Mouse (Mus musculus) CH12.LX (cell line): Measurements from ENCODE around the gene Ptch2. TPM values are rescaled to one million over a fixed set of nuclear protein-coding genes. Genes with fewer than 3 reads are reported as not detected.

Experiments used
- DNase-seq: peaks from one replicate; pipeline ENCODE4 v3.0.0-alpha.2; 2013; ENCODE audit errors: extremely low read depth
- H3K27ac ChIP-seq: 2 replicates; pipeline ENCODE4 v1.5.1; 2012; ENCODE audit warnings: low read depth, mild to moderate bottlenecking, control low read depth, moderate library complexity; ENCODE audit not compliant: insufficient read depth
- H3K27me3 ChIP-seq: replicated peaks from 2 replicates; pipeline ENCODE3; 2012; ENCODE audit warnings: inconsistent platforms
- H3K36me3 ChIP-seq, 2 experiments: replicated peaks in 1 of 2; 2 replicates each; pipeline versions ENCODE3 to v1.6.1; 2012; ENCODE audit warnings: inconsistent platforms in 1 of 2, low read length in 1 of 2, mild to moderate bottlenecking in 1 of 2, mixed read lengths in 1 of 2, moderate library complexity in 1 of 2; ENCODE audit not compliant: control insufficient read depth in 1 of 2, insufficient read depth in 1 of 2
- H3K4me1 ChIP-seq, 2 experiments: 2 replicates each; pipeline ENCODE4 v1.6.1; 2012; ENCODE audit warnings: inconsistent platforms in 1 of 2, moderate library complexity in 1 of 2; ENCODE audit not compliant: insufficient read depth in 2 of 2, control insufficient read depth in 1 of 2
- H3K4me2 ChIP-seq: 2 replicates; pipeline ENCODE4 v1.6.1; 2012; ENCODE audit warnings: low read depth, mild to moderate bottlenecking, control low read depth; ENCODE audit not compliant: poor library complexity, insufficient read depth, severe bottlenecking
- H3K4me3 ChIP-seq, 3 experiments: fragments of 150-350 bp in 1 of 3; sonication (generic) in 1 of 3; replicated peaks in 1 of 3; 2 replicates each; pipeline versions ENCODE3 to v1.5.1; 2011 to 2012; ENCODE audit warnings: low read depth in 2 of 3, low read length in 2 of 3, mild to moderate bottlenecking in 2 of 3, moderate library complexity in 2 of 3, control low read depth in 1 of 3, improper control_type of control experiment in 1 of 3, inconsistent platforms in 1 of 3, mixed read lengths in 1 of 3; ENCODE audit not compliant: poor library complexity in 1 of 3
- H3K79me2 ChIP-seq: replicated peaks from 2 replicates; pipeline ENCODE4 v1.6.1; 2012; ENCODE audit warnings: mild to moderate bottlenecking, moderate library complexity; ENCODE audit not compliant: control insufficient read depth, poor library complexity, insufficient read depth, severe bottlenecking; ENCODE audit errors: extremely low read depth
- H3K9ac ChIP-seq: 2 replicates; pipeline ENCODE4 v1.6.1; 2012; ENCODE audit warnings: low read depth, mild to moderate bottlenecking, control low read depth, moderate library complexity; ENCODE audit not compliant: insufficient read depth
- H3K9me3 ChIP-seq: replicated peaks from 2 replicates; pipeline ENCODE3; 2012; ENCODE audit warnings: low read length, inconsistent platforms, mixed read lengths
- CHD1 ChIP-seq: IDR thresholded peaks from 2 replicates; pipeline ENCODE4 v1.6.1; 2012; ENCODE audit warnings: low read depth, low read length, improper control_type of control experiment, inconsistent platforms
- CHD2 ChIP-seq: IDR thresholded peaks from 2 replicates; pipeline ENCODE4 v1.6.1; 2011; ENCODE audit warnings: low read length, improper control_type of control experiment
- CTCF ChIP-seq, 2 experiments: IDR thresholded peaks in 1 of 2; conservative IDR thresholded peaks in 1 of 2; 2 replicates each; pipeline ENCODE4 v1.5.1; 2011 to 2012; ENCODE audit warnings: low read depth in 2 of 2, low read length in 2 of 2, improper control_type of control experiment in 1 of 2, inconsistent platforms in 1 of 2, mild to moderate bottlenecking in 1 of 2, moderate library complexity in 1 of 2
- ELF1 ChIP-seq: IDR thresholded peaks from 2 replicates; pipeline ENCODE4 v1.6.1; 2014; ENCODE audit warnings: low read depth, mild to moderate bottlenecking, inconsistent platforms, low read length, improper control_type of control experiment
- EP300 ChIP-seq: IDR thresholded peaks from 2 replicates; pipeline ENCODE4 v1.6.1; 2011; ENCODE audit warnings: low read length, improper control_type of control experiment
- ETS1 ChIP-seq: conservative IDR thresholded peaks from 2 replicates; pipeline ENCODE4 v1.6.1; 2012; ENCODE audit warnings: low read depth, mild to moderate bottlenecking, inconsistent platforms, low read length, improper control_type of control experiment, moderate library complexity
- GABPA ChIP-seq: IDR thresholded peaks from 2 replicates; pipeline ENCODE4 v1.6.1; 2012; ENCODE audit warnings: low read depth, low read length, improper control_type of control experiment, inconsistent platforms; ENCODE audit not compliant: insufficient replicate concordance
- HCFC1 ChIP-seq: IDR thresholded peaks from 2 replicates; pipeline ENCODE4 v1.6.1; 2012; ENCODE audit warnings: low read depth, mild to moderate bottlenecking, inconsistent platforms, low read length, improper control_type of control experiment
- IRF4 ChIP-seq: IDR thresholded peaks from 2 replicates; pipeline ENCODE4 v1.6.1; 2014; ENCODE audit warnings: low read depth, mild to moderate bottlenecking, inconsistent platforms, low read length, improper control_type of control experiment
- JUN ChIP-seq: IDR thresholded peaks from 2 replicates; pipeline ENCODE4 v1.6.1; 2011; ENCODE audit warnings: low read depth, mild to moderate bottlenecking, low read length, improper control_type of control experiment, moderate library complexity; ENCODE audit not compliant: insufficient read depth
- JUND ChIP-seq: conservative IDR thresholded peaks from 2 replicates; pipeline ENCODE4 v1.6.1; 2011; ENCODE audit warnings: low read depth, low read length, improper control_type of control experiment
- KAT2A ChIP-seq: IDR thresholded peaks from 2 replicates; pipeline ENCODE4 v1.6.1; 2012; ENCODE audit warnings: low read length, improper control_type of control experiment, inconsistent platforms; ENCODE audit not compliant: insufficient replicate concordance
- MAFK ChIP-seq: IDR thresholded peaks from 2 replicates; pipeline ENCODE4 v1.6.1; 2011; ENCODE audit warnings: low read length, improper control_type of control experiment; ENCODE audit not compliant: insufficient replicate concordance
- MAX ChIP-seq: IDR thresholded peaks from 2 replicates; pipeline ENCODE4 v1.6.1; 2011; ENCODE audit warnings: low read length, improper control_type of control experiment
- MAZ ChIP-seq: IDR thresholded peaks from 2 replicates; pipeline ENCODE4 v1.6.1; 2012; ENCODE audit warnings: low read depth, mild to moderate bottlenecking, inconsistent platforms, low read length, improper control_type of control experiment, moderate library complexity
- MEF2A ChIP-seq: IDR thresholded peaks from 2 replicates; pipeline ENCODE4 v1.6.1; 2014; ENCODE audit warnings: low read depth, mild to moderate bottlenecking, inconsistent platforms, low read length, improper control_type of control experiment, borderline replicate concordance
- MYC ChIP-seq: IDR thresholded peaks from 2 replicates; pipeline ENCODE4 v1.6.1; 2011; ENCODE audit warnings: low read depth, mild to moderate bottlenecking, improper control_type of control experiment, low read length
- NELFE ChIP-seq: IDR thresholded peaks from 2 replicates; pipeline ENCODE4 v1.6.1; 2011; ENCODE audit warnings: low read depth, low read length, improper control_type of control experiment
- NRF1 ChIP-seq: IDR thresholded peaks from 2 replicates; pipeline ENCODE4 v1.6.1; 2014; ENCODE audit warnings: low read depth, mild to moderate bottlenecking, inconsistent platforms, low read length, improper control_type of control experiment, moderate library complexity
- PAX5 ChIP-seq: IDR thresholded peaks from 2 replicates; pipeline ENCODE4 v1.6.1; 2012; ENCODE audit warnings: low read length, inconsistent platforms, mixed read lengths
- POLR2A ChIP-seq: IDR thresholded peaks from 2 replicates; pipeline ENCODE4 v1.6.1; 2011; ENCODE audit warnings: low read depth, mild to moderate bottlenecking, improper control_type of control experiment, low read length
- POLR2AphosphoS2 ChIP-seq: IDR thresholded peaks from 2 replicates; pipeline ENCODE4 v1.6.1; 2011; ENCODE audit warnings: low read depth, low read length, improper control_type of control experiment
- RAD21 ChIP-seq: IDR thresholded peaks from 2 replicates; pipeline ENCODE4 v1.6.1; 2011; ENCODE audit warnings: low read depth, mild to moderate bottlenecking, low read length, improper control_type of control experiment, moderate library complexity
- RCOR1 ChIP-seq: conservative IDR thresholded peaks from 2 replicates; pipeline ENCODE4 v1.6.1; 2012; ENCODE audit warnings: low read depth, mild to moderate bottlenecking, inconsistent platforms, low read length, improper control_type of control experiment
- SMC3 ChIP-seq: IDR thresholded peaks from 2 replicates; pipeline ENCODE4 v1.6.1; 2011; ENCODE audit warnings: low read depth, low read length, improper control_type of control experiment
- TBP ChIP-seq: conservative IDR thresholded peaks from 2 replicates; pipeline ENCODE4 v1.6.1; 2011; ENCODE audit warnings: low read depth, low read length, improper control_type of control experiment
- TCF12 ChIP-seq: IDR thresholded peaks from 2 replicates; pipeline ENCODE4 v1.6.1; 2014; ENCODE audit warnings: low read depth, mild to moderate bottlenecking, inconsistent platforms, low read length, improper control_type of control experiment
- UBTF ChIP-seq: IDR thresholded peaks from 2 replicates; pipeline ENCODE4 v1.6.1; 2012; ENCODE audit warnings: low read depth, mild to moderate bottlenecking, inconsistent platforms, low read length, improper control_type of control experiment, moderate library complexity
- USF2 ChIP-seq: conservative IDR thresholded peaks from 2 replicates; pipeline ENCODE4 v1.6.1; 2011; ENCODE audit warnings: low read depth, low read length, improper control_type of control experiment
- ZC3H11A ChIP-seq: IDR thresholded peaks from 2 replicates; pipeline ENCODE4 v1.6.1; 2012; ENCODE audit warnings: low read depth, mild to moderate bottlenecking, inconsistent platforms, low read length, improper control_type of control experiment
- ZKSCAN1 ChIP-seq: IDR thresholded peaks from 2 replicates; pipeline ENCODE4 v1.6.1; 2012; ENCODE audit warnings: low read depth, inconsistent platforms, low read length, improper control_type of control experiment, borderline replicate concordance
- ZMIZ1 ChIP-seq: IDR thresholded peaks from 2 replicates; pipeline ENCODE4 v1.6.1; 2012; ENCODE audit warnings: low read depth, mild to moderate bottlenecking, inconsistent platforms, low read length, improper control_type of control experiment
- ZNF384 ChIP-seq: IDR thresholded peaks from 2 replicates; pipeline ENCODE4 v1.6.1; 2012; ENCODE audit warnings: low read depth, low read length, improper control_type of control experiment, inconsistent platforms
- dilution Hi-C: fragments of 300-500 bp; cut with MboI; formaldehyde crosslinking; loops from 2 replicates; pipeline ENCODE4 v1.14.3; 2020; ENCODE audit warnings: low sequenced_read_pairs; ENCODE audit not compliant: extremely low pct_unique_long_range_greater_than_20kb, extremely low pct_ligation_motif_present
- in situ Hi-C: fragments of 300-500 bp; cut with MboI; formaldehyde crosslinking; loops from 3 replicates; pipeline ENCODE4 v1.14.3; 2019; ENCODE audit warnings: low sequenced_read_pairs, low pct_ligation_motif_present, low pct_unique_long_range_greater_than_20kb, mixed read lengths
- polyA plus RNA-seq: library from polyadenylated mRNA; unstranded; fragments of >175 nt; gene quantifications from 2 replicates; pipeline ENCODE4 v1.2.1, GENCODE M21; 2012; ENCODE audit warnings: low read depth; ENCODE audit not compliant: insufficient read length
- total RNA-seq, 2 experiments: library from RNA; depleted of rRNA; stranded (reverse); fragments of 300-350 nt in 1 of 2; fragments of >200 nt in 1 of 2; gene quantifications; 2 replicates each; pipeline ENCODE4 v1.2.3; 2012 to 2014

Gene Ptch2
- total and polyA plus RNA-seq, 3 experiments, result 0.21 to 0.79 TPM; not detected in 1

DNA sequence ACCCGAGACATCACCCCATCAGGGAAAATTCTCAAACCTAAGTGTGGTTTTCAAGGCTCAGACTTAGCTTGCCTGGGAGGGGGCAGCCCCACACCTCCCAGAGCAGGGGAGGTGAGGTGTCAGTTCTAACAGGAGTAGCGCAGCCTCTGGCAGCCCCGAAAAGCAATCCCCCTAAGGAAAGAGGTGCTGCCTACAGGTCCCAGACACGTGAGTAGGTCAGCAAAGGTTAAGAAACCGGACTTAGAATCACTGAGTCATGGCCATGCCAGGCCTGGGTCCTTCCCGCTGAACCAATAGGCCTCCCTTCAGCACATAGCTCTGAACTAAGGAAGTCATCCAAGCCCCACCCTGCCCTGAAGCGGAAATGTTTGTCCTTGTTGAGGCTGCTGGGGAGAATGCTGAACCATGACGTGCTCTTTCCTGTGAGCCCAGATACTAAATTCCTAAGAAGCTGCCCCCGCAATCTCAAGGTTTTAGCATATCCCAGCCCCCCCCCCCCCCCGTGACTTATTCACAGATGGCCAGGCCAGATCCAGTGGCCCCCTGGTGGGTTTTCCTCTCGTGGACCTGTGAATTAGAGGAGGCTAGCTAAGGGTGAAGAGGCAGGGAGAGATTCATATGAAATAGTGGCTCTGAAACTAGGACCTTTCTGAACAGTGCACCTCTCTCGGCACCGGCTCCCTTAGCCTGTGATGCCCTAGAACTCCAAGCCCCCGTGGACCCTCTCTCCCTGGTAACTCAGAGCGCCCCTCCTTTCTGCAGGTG lies 30.2 kb downstream of the Ptch2 start (continued):
- TF ChIP-seq KAT2A (no peak), MEF2A (peak; percentile 51; the same call in 1 of the 2 replicates), NRF1 (0 out of 2 replicates have a peak, but pooled peaks have one; percentile 30), HCFC1 (peak; percentile 40; the same call in 1 of the 2 replicates)
- TF ChIP-seq, all 38 proteins: peak for 17

DNA sequence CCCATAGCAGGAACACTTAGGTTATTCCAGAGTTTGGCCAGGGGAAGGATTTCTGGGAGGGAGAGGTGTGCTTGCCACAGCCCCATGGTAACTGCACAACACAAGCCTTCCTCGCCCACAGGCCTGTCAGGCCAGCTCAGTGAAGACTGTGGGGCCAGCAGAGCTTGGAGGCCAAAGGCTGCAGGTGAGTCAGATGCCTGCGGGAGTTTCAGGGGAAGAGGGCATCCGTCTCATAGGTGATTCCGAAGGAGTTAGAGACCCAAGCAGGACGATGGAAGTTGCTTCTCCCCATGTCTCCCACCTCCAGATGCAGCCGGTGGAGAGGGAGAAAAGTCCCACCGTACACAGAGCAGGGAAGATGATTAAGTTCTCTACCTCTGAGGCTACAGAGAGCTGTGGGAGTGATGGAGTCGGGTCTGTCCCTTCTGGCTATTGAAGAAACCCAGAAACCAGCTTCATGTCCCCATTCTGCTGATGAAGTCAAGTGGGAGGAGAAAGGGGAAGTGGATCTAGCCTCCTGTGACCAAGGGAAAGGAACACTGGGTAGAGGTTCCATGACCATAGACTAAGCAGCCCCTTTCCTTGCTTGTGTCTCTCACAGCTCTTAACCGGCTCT lies 30.9 kb downstream of the Ptch2 start, which contains the start of gene Tctex1d4:
TSS of gene Tctex1d4 (plus strand) at position 120 of the 616 bp plus-strand sequence.
- Histone ChIP-seq H3K4me1 (peaks cover 18 to 75% of the 10 kb centered on the region in 2 experiments), H3K4me3 (peak within 1 kb of the TSS in 2 of 3 experiments; percentile 18 to 33), H3K79me2 (peaks cover 2% of the 10 kb centered on the region; the same call in 1 of the 2 replicates), H3K9ac (peak within 1 kb of the TSS; percentile 54), H3K36me3 (peaks cover 35 to 42% of the 10 kb centered on the region in 2 experiments), H3K27me3 (no peaks in the 10 kb centered on the region), H3K9me3 (no peaks in the 10 kb centered on the region), H3K27ac (peak within 1 kb of the TSS; percentile 94), H3K4me2 (peak within 1 kb of the TSS; percentile 64)
- in situ Hi-C loops, result no loop called here
- dilution Hi-C loops, result no loop called here
- DNase-seq, result peak; percentile 82
- TF ChIP-seq CHD2 (peak; percentile 23), IRF4 (peak; percentile 85), ZC3H11A (no peak), CHD1 (0 out of 2 replicates have a peak, but pooled peaks have one; percentile 54), GABPA (no peak), MAX (0 out of 2 replicates have a peak, but pooled peaks have one; percentile 20), NRF1 (no peak), ZKSCAN1 (no peak), MEF2A (peak; percentile 38; the same call in 1 of the 2 replicates), RCOR1 (no peak), ZMIZ1 (peak; percentile 54), ZNF384 (no peak), ELF1 (peak; percentile 40; the same call in 1 of the 2 replicates), MAZ (0 out of 2 replicates have a peak, but pooled peaks have one; percentile 29), TCF12 (no peak), MAFK (0 out of 2 replicates have a peak, but pooled peaks have one; percentile 38), USF2 (no peak), ETS1 (peak; percentile 52; the same call in 1 of the 2 replicates), POLR2AphosphoS2 (no peak), KAT2A (no peak), JUND (no peak), RAD21 (no peak), SMC3 (no peak), POLR2A (peak; percentile 54), HCFC1 (no peak), CTCF (conservative IDR thresholded peaks at IDR 0.05 in 1 of 2, IDR thresholded peaks at IDR 0.05 in 1 of 2; ENCODE audit: low read depth in 2 of 2, low read length in 2 of 2) (no peak), TBP (peak; percentile 75), PAX5 (no peak), UBTF (0 out of 2 replicates have a peak, but pooled peaks have one; percentile 37), NELFE (peak; percentile 25; the same call in 1 of the 2 replicates), MYC (no peak), JUN (peak; percentile 18; the same call in 1 of the 2 replicates), EP300 (peak; percentile 74)
